Mouse (Mus musculus): ENCODE measurements around the gene Rtp3.

- TF ChIP-seq POLR2A (IDR thresholded peaks at IDR 0.05; ENCODE audit: low read depth, low read length) (no peak), CTCF (IDR thresholded peaks at IDR 0.05; ENCODE audit: extremely low read depth, insufficient read depth, insufficient read length, insufficient replicate concordance) (no peak)
Observed at GRCm38 (mm10) chr9:111006544-111006943, 16.2 kb upstream of the Rtp3 start.

Data from spleen, adult 2 months (tissue).